Mouse (Mus musculus) bone marrow macrophage, adult 2 months (primary cell): ENCODE measurements around the gene Rps21.

Source experiments
- CTCF ChIP-seq: IDR thresholded peaks from 2 replicates; pipeline ENCODE4 v1.5.1; 2012; ENCODE audit warnings: low read depth, mild to moderate bottlenecking, low read length, moderate library complexity
- POLR2A ChIP-seq: IDR thresholded peaks from 2 replicates; pipeline ENCODE4 v1.6.1; 2012; ENCODE audit warnings: mild to moderate bottlenecking, low read depth, low read length, borderline replicate concordance

DNA sequence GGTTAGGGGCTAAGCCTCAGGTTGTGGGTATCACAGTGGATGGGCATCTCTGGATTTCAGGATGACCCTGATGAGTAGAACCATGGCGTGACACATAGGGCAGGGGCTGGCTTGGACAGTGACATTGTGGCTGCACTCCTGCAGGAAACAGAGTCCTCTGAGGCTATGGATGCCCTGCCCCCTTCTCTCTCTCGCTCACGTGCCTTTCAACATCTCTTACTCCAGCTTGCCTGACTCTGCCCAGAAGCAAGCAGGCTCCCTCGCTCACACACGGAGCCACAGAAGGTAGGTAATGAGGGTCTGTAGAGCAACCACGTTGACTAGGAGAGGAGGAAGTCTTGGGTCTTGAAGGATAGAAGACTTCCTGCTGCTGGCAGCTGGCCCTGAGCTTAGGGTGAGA, 33.3 kb downstream of the Rps21 start:
- TF ChIP-seq CTCF (no peak), POLR2A (no peak)
